Mouse (Mus musculus): ENCODE data around the gene Tcirg1.

The Tcirg1 gene

DNA sequence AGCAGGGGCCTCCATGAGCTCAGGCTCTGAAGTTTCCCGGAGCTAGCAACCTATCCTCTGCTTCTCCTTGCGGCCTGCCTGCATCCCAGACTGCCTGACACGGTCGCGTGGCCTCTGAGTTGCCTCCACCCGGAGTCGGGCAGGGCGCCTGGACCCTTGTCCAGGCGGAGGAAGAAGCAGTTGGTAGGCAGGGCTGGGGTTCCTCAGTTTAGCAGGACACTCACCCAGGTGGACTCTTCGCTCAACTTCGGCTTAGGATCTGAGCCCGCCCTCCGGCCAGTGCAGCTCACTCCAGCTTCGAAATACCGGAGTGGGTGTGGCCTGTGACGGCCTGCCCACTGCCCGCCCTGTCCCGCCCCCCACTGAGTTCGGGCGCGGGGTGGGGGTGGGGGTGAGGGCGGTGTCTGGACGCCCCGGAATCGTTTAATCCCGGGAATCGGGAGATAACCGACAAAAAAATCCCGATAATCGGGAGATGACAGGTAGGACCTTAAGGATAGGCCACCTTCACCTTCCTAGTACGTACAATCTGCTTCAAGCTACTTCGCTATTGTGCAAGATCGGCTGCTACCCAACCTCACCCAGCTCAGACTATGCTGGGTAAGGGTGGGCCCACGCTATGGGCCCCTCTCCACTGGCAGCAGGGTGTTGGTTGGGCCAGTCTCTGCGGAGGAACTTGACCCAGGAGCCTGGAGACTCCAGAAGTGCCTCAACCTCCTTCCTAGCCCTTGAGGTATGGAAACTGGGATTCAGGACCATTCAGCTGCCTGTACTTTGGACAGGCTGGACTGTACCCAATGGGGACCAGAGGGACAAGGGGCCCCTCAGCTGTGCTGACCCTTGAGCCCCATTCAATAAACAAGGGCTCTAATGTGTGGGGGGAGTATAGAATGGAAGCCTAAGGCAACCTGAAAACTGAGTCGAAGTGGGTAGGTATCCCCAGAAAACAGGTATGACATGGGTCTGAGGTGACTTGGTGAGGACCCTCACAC is at the start of gene Tcirg1:
TSS of gene Tcirg1 (minus strand) at position 339 of the 992 bp plus-strand sequence.
- peak; percentile 79 for DNase-seq (ENCODE audit: low read depth)

DNA sequence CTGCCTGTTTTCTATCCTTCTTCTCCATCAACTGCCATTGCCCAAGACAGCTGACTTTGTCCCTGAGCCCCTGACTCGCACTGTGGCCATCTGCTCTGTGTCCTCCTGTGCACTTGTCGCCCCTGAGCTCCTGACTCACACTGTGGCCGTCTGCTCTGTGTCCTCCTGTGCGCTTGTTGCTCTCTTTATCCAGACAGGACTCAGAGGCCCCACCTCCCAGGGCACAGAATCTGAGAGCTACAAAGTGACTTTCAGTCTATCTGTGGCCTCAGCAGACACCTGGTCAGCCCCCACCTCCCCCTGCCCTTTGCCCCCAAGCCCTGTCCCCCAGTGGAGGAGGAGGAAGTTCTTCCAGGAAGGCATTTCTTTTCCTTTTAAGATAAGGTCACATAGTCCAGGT is 48.9 kb upstream of the Tcirg1 start:
- DNase-seq (ENCODE audit: low read depth) = no peak

DNA sequence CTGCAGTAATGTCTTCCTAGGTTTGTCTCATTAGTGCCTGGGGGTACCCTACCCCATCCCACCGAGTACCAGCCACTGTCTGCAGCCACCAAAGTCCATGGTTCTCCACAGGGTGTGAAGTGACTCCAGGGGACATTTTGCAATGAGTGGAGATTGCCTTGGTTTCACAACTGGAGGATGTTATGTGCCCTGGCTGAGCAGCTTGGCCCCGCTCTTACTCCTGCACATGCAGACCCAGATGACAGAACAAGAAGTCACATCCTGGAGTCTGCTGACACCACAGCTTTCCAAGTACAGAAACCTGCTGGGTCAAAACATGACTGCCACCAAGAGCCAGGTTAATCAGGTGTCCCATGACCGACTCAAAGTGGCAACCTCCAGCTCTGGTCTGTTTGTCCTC is 48.1 kb upstream of the Tcirg1 start:
- DNase-seq (ENCODE audit: low read depth) = no peak

DNA sequence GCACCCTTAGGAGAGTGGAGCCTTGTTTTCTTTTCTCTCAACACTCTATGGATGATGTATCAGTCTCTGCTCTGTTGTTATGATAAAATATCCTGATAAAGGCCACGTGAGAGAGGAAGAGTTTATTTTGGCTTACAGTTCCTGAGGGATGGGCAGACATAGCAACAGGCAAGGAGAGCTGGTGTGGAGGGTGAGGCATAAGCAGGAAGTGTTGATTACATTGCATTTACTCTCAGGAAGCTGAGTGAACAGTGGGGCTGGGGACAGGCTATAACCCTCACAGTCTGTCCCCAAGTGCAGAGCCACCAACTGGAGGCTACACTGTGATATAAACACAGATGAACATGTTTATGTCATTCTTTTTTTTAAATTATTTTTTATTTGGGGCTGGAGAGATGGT is 45.2 kb upstream of the Tcirg1 start:
- DNase-seq (ENCODE audit: low read depth) = no peak

DNA sequence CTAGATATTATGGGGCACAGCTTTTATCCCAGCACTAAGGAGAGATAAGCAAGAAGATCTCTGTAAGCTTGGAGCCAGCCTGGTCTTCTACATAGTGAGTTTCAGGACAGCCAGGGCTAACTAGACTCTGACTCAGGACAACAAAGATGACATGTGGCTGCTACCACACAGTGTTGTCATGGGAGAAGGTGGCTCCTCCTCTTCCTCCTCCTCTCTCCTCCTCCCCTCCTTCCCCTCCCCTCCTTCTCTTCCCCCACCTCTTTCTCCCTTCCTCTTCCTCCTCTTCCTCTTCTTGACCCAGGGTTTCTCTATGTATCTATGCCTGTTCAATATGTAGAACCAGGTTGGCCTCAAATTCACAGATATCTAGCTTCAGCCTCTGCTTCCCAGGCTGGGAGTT is 44.5 kb upstream of the Tcirg1 start:
- DNase-seq (ENCODE audit: low read depth) = no peak

DNA sequence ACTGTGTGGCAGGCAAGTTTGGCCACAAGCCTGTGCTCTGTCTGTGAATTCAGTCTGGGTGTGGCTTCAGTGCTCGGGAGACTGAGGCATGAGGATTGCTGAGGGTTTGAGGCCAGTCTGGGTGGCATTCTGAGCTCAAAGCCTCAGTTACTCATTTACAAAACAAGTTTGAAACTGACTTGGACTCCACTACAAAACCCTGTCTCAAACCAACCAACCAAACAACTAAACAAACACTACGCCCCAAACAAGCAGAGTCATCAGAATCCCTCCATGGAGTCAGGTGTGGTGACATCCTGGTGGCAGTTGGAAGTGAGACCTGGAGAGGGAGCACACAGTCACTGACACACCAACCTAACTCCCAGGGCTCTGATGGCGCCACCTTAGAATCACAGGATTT is 43.4 kb upstream of the Tcirg1 start:
- no peak for DNase-seq (ENCODE audit: low read depth)

DNA sequence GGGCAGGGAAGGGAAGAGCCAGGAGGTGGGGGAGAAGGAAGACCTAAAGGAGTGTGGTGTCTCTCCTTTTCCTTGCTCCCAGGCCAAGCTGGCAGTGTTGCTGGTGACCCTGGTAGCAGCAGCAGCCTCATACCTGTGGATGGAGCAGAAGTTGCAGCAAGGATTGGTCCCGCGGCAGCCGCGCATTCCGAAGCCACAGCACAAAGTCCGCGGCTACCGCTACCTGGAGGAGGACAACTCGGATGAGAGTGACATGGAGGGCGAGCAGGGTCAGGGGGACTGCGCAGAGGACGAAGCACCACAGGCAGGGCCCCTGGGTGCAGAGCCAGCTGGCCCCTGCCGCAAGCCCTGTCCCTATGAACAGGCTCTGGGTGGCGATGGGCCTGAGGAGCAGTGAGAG is 41.6 kb upstream of the Tcirg1 start:
- no peak for DNase-seq (ENCODE audit: low read depth)

DNA sequence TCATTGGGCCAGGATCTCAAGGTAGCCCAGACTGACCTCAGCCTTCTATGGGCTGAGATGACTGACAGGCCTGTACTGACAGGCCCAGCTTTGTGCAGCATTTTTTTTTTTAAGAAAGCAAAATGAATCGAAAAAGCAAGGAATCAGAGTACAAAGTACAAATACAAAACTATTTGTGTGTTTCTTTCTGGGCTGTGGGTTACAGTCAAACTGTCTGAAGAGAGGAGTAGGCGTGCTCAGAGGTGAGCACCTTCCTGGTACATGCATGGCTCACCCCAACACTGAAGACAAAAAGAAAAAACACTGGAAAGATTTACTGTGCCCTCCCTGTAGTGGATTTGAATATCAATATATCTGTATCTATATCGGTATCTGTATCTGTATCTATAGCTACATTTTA is 40.9 kb upstream of the Tcirg1 start:
- DNase-seq (ENCODE audit: low read depth) = no peak

DNA sequence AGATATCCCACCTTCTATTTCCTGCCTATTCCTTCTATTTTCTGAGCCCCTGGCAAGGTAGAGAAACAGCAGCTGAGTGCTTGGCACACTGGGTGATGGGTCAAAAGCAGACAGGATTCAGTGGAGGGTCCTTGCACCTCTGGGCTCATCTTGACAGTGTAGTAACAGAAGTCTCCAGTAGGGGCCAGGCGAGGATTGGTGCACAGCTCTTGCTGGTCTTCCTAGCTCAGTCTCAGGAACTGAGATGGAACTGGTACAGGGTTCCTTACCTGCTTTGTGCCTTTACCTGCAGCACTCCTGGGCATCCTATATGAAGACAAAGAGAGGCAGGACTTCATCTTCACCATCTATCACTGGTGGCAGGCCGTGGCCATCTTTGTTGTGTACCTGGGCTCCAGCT is 39.8 kb upstream of the Tcirg1 start:
- peak; percentile 80 for DNase-seq (ENCODE audit: low read depth)

DNA sequence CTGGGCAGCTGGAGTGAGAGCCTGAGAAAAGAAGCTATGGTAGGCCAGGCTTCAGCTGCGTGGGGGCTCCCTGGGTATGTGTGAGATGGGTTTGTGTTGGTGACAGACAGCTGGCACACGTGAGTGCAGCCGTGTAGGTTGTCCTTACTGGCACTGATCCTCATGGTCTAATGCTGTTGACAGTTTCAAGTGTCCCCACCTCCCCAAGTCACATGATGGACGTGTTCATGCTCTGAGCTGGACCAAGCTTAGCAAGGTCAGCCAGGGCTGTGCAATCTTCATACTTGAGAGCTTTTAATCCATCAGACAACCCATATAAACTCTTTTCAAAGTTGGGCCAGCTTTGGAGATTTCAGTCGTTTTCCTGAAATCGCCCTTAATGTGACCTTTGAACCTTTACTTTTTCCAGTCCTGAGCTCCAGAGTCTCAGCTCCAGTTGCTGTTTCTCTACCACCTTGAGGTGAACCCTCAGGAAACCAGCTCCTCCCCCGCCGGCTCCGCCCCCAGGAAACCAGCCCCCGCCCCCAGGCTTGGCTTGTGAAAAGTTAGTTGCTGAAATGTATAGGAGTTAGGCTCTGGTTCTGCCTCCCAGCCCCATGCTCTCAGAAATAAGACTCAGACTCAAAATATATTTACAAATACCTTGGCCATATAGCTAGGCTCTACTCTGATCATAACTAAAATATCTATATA is 39.1 kb upstream of the Tcirg1 start:
- peak; percentile 74 for DNase-seq (ENCODE audit: low read depth)

DNA sequence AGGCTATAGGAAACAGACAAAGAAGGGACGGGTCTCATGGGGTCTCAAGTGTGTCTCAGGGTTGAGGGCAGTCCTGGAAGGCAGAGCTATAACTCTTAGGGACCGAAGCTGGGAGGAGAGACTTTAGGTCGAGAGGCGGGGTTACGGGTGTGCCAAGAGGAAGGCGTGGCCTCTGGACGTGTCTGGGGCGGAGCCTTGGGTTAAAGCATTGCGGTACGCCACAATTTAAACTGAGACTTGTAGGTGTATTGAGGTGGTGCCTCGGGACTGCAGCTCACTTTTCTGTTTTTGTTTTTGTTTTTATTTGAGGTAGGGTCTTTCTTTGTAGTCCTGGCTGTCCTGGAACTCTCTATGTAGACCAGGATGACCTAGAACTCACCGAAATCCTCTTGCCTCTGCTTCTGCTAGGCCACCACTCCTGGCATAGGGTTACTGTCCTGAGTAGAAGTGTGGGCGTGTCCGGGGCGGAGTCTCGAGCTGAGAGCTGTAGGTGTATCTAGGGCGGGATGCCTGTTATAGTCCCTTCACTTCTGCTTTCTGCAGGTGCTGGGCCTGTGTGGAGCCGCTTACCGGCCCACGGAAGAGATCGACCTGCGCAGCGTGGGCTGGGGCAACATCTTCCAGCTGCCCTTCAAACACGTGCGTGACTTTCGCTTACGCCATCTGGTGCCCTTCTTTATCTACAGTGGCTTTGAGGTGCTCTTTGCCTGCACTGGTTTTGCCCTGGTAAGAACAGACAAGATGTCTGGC is 36.2 kb upstream of the Tcirg1 start:
- DNase-seq (ENCODE audit: low read depth) = peak; percentile 78

DNA sequence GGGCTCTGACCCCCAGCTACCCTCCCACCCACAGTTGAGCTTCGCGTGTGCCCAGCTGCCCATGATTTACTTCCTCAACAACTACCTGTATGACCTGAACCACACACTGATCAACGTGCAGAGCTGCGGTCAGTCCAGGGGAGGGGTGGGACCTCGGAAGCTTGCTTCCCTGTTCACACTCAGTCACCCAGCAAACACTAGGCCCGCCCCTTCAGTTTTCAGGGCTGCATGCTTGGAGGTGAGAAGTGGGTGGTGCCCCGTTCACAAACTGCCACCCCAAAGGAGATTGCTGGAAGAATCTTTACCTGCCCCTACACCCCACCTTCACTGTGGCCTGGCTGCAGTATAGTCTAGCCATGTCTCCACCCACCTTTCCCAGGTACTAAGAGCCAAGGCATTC is 35.4 kb upstream of the Tcirg1 start:
- DNase-seq (ENCODE audit: low read depth) = no peak

DNA sequence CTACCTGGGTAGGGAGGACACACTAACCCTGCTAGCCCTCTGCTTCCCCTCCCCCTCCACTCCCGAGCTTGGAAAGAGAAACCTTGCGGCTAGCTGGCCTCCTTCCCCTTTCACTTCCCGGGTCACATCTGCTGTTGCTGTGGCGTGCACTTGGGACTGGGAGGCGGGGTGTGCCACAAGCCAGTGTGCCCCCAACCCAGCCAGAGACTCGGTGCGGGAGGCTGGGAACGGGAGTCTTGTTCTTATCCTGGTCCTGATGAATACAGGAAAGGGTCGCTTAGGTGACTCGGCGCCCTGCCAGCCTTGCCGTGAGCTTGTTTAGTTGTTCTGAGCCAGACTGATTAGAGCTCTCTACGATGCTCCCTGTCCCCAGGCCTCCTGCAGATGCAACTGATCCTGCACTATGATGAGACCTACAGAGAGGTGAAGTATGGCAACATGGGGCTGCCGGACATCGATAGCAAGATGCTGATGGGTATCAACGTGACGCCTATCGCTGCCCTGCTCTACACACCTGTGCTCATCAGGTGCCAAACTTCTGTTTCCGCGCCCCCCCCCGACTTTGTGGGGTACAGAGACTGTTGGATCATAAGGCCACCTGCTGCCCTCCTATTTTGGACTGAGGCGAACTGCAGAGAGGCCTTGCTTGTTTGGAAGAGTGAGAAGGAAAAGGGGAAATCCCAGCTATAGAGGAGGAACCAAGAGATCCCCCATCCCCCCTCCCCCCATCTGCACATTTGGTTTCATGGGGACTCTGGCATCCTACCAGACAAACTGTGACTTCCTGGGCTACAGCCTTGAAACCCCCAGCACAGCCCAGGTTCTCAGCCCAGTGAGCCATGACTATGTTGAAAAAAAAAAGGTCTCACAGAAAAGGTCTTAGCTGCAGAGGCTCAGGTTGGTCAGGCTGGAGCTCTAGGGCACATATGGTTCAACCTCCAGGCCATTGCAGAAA is 29.2 kb upstream of the Tcirg1 start:
- DNase-seq (ENCODE audit: low read depth) = peak; percentile 69

DNA sequence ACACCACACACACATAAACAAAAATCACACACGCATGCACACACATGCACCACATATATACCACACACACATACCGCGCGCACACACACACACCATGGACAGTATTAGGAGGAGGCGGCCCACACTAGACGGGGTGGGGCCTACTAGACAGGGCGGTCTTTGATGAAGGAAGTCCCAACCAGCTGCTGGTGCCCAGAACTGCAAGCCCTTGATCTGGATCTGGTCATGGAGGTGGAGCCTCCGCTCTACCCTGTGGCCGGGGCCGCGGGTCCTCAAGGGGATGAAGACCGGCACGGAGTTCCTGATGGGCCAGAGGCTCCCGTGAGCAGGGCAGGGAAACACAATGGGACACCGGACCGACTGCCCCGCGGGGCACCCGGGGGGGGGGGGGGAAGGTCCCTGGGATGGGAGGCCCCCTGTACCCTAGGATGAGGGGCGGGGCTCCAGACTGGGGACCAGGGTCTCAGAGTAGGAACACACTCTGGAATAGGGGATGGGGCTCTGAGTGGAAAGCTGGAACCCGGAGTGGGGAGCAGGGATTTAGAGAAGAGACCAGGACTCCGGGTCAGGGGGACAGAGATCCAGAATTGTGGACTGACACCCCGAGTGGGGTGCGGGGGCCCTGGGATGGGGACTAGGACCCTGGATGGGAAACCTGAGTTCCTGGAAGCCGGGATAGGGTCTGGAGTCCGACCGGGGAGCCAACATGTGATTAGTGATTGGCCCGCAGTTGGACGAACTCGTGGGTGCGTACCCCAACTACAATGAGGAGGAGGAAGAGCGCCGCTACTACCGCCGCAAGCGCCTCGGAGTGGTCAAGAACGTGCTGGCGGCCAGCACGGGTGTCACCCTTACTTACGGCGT is 28.3 kb upstream of the Tcirg1 start, which contains the start of gene Unc93b1:
TSS of gene Unc93b1 (plus strand) at position 155 of the 864 bp plus-strand sequence.
- peak; percentile 64 for DNase-seq (ENCODE audit: low read depth)

DNA sequence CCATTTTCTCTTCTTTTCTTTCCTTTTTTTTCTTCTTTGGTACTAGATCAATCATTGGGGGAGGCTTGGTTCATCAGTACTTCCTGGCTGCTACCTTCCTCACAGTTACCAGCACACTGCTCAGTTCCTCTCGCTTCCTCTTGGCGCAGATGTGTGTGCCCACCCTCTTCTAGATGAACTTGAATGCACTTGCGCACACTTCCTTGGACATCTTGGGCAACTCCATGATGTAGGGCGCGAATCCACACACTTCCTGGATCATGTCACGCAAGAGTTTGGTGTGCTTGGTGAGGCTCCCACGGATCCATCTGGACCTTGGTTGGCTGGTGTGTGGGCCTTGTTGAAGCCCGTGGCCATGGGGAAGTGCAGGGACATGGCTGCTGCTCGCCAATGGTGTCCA is 24.8 kb upstream of the Tcirg1 start:
- DNase-seq (ENCODE audit: low read depth) = no peak

DNA sequence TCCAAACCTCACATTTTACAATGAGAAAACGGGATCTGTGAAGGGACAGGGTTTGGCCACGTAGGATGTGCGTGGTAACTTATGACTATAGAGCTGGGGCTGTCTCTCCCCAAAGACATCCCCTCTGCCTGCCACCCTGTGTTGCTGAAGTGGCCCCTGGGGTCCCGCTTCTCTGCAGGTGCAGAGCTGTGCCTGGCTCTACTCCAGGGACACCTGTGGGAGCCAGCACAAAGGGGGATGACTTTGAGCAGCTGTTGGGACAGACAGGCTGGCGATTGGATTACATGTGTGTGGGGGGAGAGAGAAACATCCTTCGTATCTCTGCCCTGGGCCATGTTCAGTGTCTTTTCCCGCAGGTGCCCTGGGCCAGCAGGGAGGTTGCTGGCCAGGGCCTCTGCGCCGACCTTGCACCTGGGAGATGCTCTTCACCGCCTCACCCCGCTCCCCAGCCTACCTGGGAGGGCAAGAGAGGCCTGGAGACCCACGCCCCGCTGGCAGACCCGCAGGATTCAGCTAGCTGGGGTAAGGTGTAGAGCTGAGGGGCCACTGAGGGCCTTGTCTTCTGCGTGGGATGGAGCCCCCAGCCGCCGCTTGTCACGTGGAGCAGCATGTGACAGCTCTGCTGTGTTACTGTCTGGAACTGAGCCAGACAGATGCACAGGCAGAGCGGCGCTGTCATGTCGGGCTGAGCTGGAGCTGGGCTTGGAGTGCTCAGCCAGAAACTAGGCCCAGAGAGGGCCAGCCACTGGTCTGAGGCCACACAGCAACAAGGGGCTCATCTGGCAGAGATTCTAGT is 23.5 kb upstream of the Tcirg1 start:
- no peak for DNase-seq (ENCODE audit: low read depth)

DNA sequence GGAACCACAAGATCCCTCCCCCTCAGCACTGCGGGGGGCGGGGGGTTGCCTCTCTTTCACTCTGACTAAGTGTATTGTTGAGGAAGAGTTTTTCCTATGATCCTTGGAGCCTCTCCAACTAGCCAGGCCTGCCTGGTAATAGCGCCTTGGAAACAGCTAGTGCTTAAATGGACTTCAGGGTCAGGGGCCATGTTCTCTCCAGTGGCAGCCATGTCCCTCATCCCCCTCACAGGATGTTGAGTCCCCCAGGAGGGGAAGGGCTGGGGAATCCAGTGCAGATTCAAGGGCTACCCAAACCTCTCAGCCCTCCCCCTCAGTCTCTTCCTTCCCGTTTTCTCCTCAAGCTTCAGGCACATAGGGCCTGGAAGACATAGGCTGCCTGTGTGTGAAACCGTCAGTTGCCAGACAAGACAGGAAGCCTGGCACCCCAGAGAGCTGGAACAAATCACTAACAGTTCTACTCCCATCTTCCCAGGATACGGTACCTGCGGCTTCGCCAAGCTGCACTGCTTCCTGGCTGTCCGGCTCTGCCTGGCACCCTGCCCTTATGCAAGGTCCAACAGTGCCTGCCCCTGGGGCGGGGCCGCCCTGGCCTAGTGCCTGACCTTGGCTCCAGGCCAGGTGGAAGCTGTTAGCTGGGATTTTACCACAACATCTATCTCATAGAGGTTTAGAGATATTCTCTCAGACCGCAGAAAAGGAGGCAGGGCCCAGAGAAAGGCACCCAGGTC is 22.4 kb upstream of the Tcirg1 start, which contains the start of gene Aldh3b1:
TSS of gene Aldh3b1 (minus strand) at position 598 of the 731 bp plus-strand sequence.
- no peak for DNase-seq (ENCODE audit: low read depth)

DNA sequence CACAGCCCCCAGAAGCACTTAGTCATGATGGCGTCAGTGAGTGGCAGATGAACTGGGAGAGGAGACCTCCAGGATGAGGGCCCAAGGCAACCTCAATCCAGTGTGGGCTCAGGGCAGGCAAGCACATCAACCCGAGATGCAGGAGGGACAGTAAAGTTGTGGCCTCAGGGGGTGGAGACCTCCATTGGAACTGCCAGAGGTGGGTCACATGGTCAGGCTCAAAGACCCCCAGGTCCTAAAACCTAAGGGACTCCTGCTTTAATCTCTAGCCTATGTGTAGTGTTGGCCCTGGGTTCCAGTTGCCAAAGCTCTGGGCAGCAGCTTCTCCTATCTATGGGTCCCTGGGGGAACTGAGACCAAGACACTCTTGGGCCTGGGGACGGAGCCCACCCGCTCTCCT is 21.8 kb upstream of the Tcirg1 start:
- no peak for DNase-seq (ENCODE audit: low read depth)

DNA sequence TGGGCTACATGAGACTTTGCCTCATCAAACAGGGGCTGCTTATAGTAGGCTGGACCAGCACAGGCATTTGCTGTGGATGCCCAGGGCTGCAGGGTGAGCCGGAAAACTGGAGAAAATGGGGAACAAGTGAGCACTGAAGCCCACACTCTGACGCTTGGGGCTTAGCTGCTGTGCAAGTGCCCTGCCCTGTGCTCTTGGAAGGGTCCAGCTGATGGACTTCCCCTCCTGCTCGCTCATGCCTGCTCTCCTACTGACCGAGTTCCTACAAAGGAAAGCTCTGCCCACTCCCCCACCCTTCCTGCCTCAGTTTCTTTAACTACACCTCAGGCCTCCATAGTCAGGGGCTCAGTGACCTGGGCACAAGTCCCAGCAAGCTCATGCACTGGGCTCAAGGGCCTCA is 21.1 kb upstream of the Tcirg1 start:
- DNase-seq (ENCODE audit: low read depth) = no peak

All from naive thymus-derived CD4-positive, alpha-beta T cell, adult 2 months (primary cell).